Mouse (Mus musculus) heart, embryonic 13.5 days (tissue): ENCODE results near the gene 4931428L18Rik. TPM values are rescaled to one million over a fixed set of nuclear protein-coding genes. Genes with fewer than 3 reads are reported as not detected.

Experiments
- ATAC-seq: fragments of 200-750 bp; cut with Nextera tagmentation; 2 replicates; pipeline ENCODE4 v1.8.0; 2017; ENCODE audit warnings: moderate TSS enrichment; ENCODE audit not compliant: insufficient number of reproducible peaks, low FRiP score, low TSS enrichment; ENCODE audit errors: extremely low read depth
- H3K27ac ChIP-seq: fragments of 300-500 bp; sonication (generic); replicated peaks from 2 replicates; pipeline ENCODE4 v1.5.1; 2015; ENCODE audit warnings: moderate library complexity, mild to moderate bottlenecking, inconsistent platforms
- H3K27me3 ChIP-seq: fragments of 300-500 bp; sonication (generic); replicated peaks from 2 replicates; pipeline ENCODE4 v1.6.1; 2015; ENCODE audit warnings: mild to moderate bottlenecking, inconsistent platforms
- H3K36me3 ChIP-seq: fragments of 300-500 bp; sonication (generic); 2 replicates; pipeline ENCODE4 v1.6.1; 2015; ENCODE audit warnings: mild to moderate bottlenecking, inconsistent platforms
- H3K4me1 ChIP-seq: fragments of 300-500 bp; sonication (generic); 2 replicates; pipeline ENCODE4 v1.6.1; 2015; ENCODE audit warnings: inconsistent platforms
- H3K4me2 ChIP-seq: fragments of 300-500 bp; sonication (generic); 2 replicates; pipeline ENCODE4 v1.6.1; 2015; ENCODE audit warnings: inconsistent platforms, mild to moderate bottlenecking, moderate library complexity
- H3K4me3 ChIP-seq: fragments of 300-500 bp; sonication (generic); 2 replicates; pipeline ENCODE4 v1.5.1; 2015; ENCODE audit warnings: moderate library complexity, mild to moderate bottlenecking, inconsistent platforms
- H3K9ac ChIP-seq: fragments of 300-500 bp; sonication (generic); 2 replicates; pipeline ENCODE4 v1.6.1; 2015; ENCODE audit warnings: inconsistent platforms, mild to moderate bottlenecking, moderate library complexity
- H3K9me3 ChIP-seq: fragments of 300-500 bp; sonication (generic); 2 replicates; pipeline ENCODE4 v1.6.1; 2016; ENCODE audit warnings: inconsistent platforms
- WGBS: fragments of 180-500 bp; shearing (Covaris S2); methylation state at CpG from one replicate; pipeline ENCODE4 v1.1.7; 2015; ENCODE audit warnings: mixed read lengths; 5-methylcytosine and 5-hydroxymethylcytosine counted together
- polyA plus RNA-seq: library from polyadenylated mRNA; unstranded; fragments of >200 nt; fragmentation: Nextera tagmentation; extraction: Ambion mirVana; gene quantifications from 2 replicates; pipeline ENCODE4 v1.2.1, GENCODE M21; 2015

Gene 4931428L18Rik
- polyA plus RNA-seq: not detected in 2 replicates

DNA sequence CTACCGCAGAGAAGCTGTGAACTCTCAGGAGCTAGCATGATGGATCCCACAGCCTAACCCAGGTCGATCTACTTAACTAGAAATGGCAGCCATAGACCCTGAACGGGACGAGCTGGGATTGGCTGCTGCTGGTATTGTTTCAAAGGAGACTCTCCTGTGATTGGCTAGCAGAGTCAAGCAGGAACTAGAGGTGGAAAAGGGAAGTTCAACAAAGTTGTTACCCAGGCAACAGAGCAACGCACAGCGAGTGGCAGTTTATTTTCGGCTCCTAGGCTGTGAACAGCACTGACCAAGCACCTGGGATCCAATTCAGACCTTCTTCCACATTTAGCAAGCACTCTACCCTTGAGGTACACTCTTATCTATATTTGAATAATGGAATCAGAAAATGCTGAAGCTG is at the start of gene 4931428L18Rik, which contains the start of gene Pih1d3:
TSS of gene 4931428L18Rik (minus strand) at position 121 of the 400 bp plus-strand sequence.
TSS of gene Pih1d3 (plus strand) at position 275 of the 400 bp plus-strand sequence.
- no peaks in the 10 kb centered on the region for H3K4me1 ChIP-seq
- H3K4me2 ChIP-seq: no peak within 1 kb of the TSS
- H3K27ac ChIP-seq: no peak within 1 kb of the TSS
- H3K9ac ChIP-seq: no peak within 1 kb of the TSS
- no peak within 1 kb of the TSS for H3K4me3 ChIP-seq
- WGBS: 67% methylated on average over 7 of the region's 7 CpGs
- H3K36me3 ChIP-seq: no peaks in the 10 kb centered on the region
- H3K27me3 ChIP-seq: no peaks in the 10 kb centered on the region
- no peak for ATAC-seq
- H3K9me3 ChIP-seq: no peaks in the 10 kb centered on the region

DNA sequence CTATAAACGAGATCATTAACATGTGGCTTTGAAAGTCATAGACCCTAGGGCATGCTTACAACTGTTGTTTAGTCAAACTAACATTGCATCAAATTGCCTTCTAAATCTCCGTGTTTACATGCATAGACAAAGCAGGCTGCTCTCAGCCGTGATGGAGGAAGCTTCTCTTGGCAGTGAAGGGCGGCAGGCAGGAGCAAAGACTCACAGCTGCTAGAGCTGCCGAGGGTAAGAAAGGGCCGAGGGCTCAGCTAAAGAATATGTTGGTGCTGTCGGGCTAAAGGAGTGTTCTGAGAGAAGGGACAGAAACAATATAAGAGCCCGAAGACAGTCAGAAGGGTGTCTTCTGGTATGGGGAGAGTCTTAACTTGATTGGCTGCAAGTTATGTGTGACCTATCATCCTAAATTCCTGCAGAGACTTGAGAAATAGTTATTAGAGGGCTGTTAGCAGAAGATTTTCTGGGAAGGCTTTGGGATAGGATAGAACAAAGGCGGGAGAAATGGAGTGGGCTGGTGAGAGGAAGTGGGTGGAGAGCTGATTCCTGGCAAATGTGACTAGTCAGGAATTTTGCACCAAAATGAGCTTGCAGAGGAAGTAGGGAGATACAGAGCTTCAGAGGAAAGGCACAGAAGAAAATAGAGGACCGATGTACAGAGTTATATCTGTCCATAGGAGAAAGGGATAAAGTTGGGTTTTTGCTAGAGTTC is 37.9 kb upstream of the 4931428L18Rik start:
- WGBS: 57% methylated on average over 10 of the region's 10 CpGs
- Histone ChIP-seq H3K4me2 (no peak overlapping the region), H3K4me3 (no peak overlapping the region), H3K36me3 (no peaks in the 10 kb centered on the region), H3K27me3 (no peaks in the 10 kb centered on the region), H3K27ac (no peak overlapping the region; the same call in 1 of the 2 replicates), H3K9me3 (no peaks in the 10 kb centered on the region), H3K4me1 (peaks cover 5% of the 10 kb centered on the region; the same call in 1 of the 2 replicates), H3K9ac (no peak overlapping the region)
- no peak for ATAC-seq

DNA sequence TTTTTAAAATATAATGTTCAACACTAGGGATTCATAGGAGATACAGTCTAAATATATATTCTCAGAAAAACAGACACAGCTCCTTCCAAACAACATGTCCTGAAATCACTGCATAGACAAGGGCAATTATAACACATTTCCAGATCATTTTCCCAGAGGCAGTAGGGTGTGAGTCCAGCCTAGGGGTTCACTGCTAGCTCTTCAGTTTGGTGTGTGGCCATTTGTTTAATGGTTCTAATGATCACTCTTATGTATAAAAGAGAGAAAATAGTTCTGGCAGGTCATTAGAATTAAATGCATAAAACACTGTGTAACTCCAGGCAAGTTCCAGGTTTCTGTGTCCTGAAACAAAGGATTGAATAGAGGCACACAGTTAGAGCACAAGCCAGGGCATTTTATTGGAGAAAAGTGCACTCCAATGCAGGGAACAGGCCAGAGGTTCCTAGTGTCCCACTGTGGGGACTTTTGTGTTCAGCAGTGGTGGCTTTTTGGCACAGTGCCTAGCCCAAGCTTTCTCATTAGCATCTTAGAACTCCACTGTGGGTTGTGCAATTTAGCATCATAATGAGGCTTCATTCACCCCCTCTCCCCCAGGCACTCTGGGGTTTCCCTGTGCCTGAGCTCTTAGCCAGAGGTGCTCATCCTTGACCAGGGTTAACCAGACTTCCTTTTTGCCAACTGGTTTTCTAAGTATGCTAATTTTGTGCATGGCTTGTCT is 11.0 kb upstream of the 4931428L18Rik start:
- Histone ChIP-seq H3K4me1 (no peaks in the 10 kb centered on the region), H3K27ac (no peak overlapping the region), H3K36me3 (no peaks in the 10 kb centered on the region), H3K9ac (no peak overlapping the region), H3K27me3 (no peaks in the 10 kb centered on the region), H3K4me2 (no peak overlapping the region), H3K4me3 (no peak overlapping the region), H3K9me3 (no peaks in the 10 kb centered on the region)
- ATAC-seq: no peak

DNA sequence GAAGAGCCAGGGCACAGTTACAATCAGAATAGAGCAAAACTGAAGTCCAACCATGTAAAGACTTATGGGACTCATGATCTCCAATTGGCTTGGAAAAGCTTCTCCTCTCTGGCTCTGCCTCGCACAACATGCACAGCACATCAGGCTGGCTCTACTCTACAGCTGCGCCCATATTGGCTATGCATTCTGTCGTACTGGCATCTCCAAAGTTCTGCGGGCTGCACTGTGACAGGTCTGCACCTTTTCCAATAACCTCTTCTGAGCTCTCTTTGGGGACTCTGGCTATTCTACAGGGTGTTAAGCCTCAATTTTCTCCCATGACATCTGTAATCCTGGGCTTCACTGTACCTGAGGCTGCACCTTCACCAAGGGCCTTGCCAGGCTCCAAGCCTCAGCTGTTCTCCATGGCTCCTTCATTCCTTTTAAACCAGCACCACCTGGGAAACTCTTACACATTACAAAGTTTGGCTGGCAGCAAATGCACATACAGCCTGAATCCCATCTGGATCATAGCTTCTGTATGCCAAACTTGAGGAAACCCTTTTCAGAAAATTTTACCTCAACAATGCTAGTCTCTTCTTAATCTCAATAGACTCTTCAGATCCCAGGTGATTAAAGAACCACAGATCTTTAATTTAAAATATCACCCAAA is 1.8 kb downstream of the 4931428L18Rik start:
- no peak for ATAC-seq
- H3K4me1 ChIP-seq: no peaks in the 10 kb centered on the region
- H3K27ac ChIP-seq: no peak overlapping the region
- H3K27me3 ChIP-seq: no peaks in the 10 kb centered on the region
- H3K9ac ChIP-seq: no peak overlapping the region
- H3K36me3 ChIP-seq: no peaks in the 10 kb centered on the region
- no peak overlapping the region for H3K4me3 ChIP-seq
- 86% methylated on average over 4 of the region's 4 CpGs for WGBS
- no peak overlapping the region for H3K4me2 ChIP-seq
- no peaks in the 10 kb centered on the region for H3K9me3 ChIP-seq

DNA sequence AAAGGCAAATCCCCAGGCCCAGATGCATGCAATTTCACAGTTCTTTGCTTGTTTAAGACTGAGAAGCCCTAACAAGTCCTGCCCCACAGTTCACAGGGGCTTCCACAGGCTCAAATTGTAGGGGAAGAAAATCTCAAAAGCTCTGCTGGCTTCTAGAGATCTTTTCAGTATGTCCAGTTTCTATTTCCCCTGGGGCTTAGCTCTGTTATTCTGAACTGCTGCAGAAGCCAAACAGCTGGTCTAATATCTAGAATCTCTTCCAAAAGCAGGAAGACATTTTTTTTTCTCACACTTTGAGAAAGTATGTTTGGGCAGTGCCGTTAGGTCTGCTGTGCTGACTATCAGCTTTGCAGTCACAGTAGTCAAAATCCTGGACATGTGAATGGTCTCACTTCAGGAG is 7.7 kb downstream of the 4931428L18Rik start:
- WGBS: 58% methylated on average over 1 of the region's 1 CpGs

DNA sequence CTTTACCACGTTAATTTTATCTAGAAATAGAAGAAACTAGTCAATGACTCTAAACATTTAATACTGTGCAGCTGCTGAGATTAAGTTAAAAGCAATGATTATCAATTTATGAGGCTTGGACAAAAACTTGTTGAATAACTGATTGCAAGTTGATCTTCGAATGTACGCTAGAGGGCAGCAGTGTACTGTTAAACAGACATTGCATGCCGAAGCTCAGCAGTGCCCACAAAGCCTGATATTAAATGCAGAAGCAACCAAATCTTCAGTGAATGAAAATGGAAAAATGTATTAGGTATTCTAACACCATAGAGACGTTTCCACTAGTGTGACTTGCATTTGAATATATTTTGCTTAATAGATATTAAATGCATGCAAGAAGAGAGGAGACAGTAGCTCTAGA is 12.3 kb downstream of the 4931428L18Rik start:
- Histone ChIP-seq H3K27me3 (no peaks in the 10 kb centered on the region), H3K9ac (no peak overlapping the region), H3K9me3 (no peaks in the 10 kb centered on the region), H3K4me2 (no peak overlapping the region), H3K36me3 (no peaks in the 10 kb centered on the region), H3K4me3 (no peak overlapping the region), H3K4me1 (no peaks in the 10 kb centered on the region), H3K27ac (no peak overlapping the region)
- ATAC-seq: no peak
- 2% methylated on average over 5 of the region's 5 CpGs for WGBS

More for the DNA sequence above, 7.7 kb downstream of the 4931428L18Rik start:
- Histone ChIP-seq H3K4me3 (no peak overlapping the region), H3K9me3 (no peaks in the 10 kb centered on the region), H3K9ac (no peak overlapping the region), H3K36me3 (no peaks in the 10 kb centered on the region), H3K4me2 (no peak overlapping the region), H3K27me3 (no peaks in the 10 kb centered on the region), H3K4me1 (no peaks in the 10 kb centered on the region), H3K27ac (no peak overlapping the region)
- no peak for ATAC-seq

DNA sequence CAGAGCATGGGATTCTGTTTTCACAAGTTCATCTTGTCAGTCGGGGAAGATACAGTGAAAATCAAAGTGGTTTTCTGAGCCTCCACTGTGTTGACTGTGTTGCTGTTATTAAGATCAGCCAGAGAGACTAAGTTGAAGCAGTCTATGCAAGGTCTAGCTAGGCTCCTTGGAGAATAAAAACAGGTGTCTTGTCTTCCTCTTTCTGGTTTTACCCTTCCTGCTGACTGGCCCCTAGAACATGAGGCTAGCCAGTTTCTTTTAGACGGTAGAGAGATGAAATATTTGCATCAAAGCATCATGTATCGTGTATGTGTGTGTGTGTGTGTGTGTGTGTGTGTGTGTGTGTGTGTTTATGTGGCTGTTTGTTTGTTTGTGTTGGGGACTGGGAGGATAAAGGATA is 16.7 kb downstream of the 4931428L18Rik start:
- Histone ChIP-seq H3K4me1 (no peaks in the 10 kb centered on the region), H3K4me2 (no peak overlapping the region), H3K36me3 (no peaks in the 10 kb centered on the region), H3K27me3 (no peaks in the 10 kb centered on the region), H3K27ac (no peak overlapping the region), H3K4me3 (no peak overlapping the region), H3K9ac (no peak overlapping the region), H3K9me3 (no peaks in the 10 kb centered on the region)
- ATAC-seq: no peak
- 48% methylated on average over 3 of the region's 3 CpGs for WGBS

DNA sequence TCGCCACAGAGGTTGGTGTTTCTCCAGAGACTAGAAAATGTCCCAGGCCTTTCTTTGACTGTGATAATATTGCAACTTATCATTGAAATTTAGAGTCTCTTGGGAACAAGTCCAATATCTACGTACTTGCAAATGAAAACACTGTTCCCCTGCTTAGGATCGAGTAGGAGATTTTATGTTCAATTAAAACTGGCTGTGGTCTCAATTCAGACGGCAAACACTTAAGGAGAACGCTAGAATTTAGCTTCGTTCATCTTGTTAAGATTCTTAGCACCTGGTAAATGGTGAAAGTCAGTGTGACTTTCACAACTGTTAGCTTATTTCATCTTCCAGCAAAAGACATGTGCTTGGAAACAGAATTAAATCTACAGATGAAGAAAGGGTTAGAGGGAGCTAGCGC is 17.1 kb downstream of the 4931428L18Rik start:
- Histone ChIP-seq H3K36me3 (no peaks in the 10 kb centered on the region), H3K9ac (no peak overlapping the region), H3K27ac (no peak overlapping the region), H3K27me3 (no peaks in the 10 kb centered on the region), H3K4me3 (no peak overlapping the region), H3K9me3 (no peaks in the 10 kb centered on the region), H3K4me1 (no peaks in the 10 kb centered on the region), H3K4me2 (no peak overlapping the region)
- ATAC-seq: no peak
- WGBS: 66% methylated on average over 7 of the region's 7 CpGs

DNA sequence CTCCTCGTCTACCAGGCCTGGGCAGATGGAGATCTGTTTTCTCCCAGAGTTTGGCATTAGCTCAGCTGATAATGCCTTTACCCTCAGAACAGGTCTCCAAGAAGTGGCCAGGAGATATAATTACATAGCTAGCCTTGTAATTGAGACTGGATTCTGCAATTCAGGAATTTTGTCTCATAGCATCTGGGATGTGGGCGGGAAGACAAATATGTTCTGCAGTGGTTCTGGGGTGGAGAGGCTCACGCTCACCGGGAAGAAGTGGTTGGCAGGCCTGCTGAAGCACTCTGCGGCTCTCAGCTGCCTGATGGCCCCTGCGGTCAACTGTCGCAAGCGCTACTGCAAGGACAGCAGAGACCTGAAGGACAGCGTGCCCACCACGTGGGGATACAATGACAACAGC is 18.7 kb downstream of the 4931428L18Rik start:
- WGBS: 79% methylated on average over 10 of the region's 10 CpGs
- H3K27me3 ChIP-seq: no peaks in the 10 kb centered on the region
- H3K4me1 ChIP-seq: no peaks in the 10 kb centered on the region
- no peak overlapping the region for H3K9ac ChIP-seq
- no peak for ATAC-seq
- no peaks in the 10 kb centered on the region for H3K9me3 ChIP-seq
- no peak overlapping the region for H3K4me2 ChIP-seq
- H3K27ac ChIP-seq: no peak overlapping the region
- no peak overlapping the region for H3K4me3 ChIP-seq
- H3K36me3 ChIP-seq: no peaks in the 10 kb centered on the region

DNA sequence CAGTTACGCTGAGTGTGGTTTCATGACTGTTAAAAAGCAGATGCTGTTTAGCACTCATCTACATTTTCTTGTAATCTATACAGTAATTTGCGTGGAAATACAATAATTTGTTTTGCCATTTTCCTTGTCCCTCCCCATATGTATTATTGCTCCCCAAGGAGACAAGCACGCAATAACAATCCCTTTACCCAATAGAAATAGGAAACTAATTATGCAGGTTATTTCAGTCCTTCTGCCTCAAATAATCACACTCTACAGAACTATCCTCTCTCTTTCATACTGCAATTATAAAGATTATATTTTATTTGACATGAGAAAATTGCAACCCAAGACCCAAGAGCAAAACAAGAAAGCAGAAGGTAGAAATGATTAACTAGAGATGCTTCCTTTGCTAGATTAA is 25.5 kb downstream of the 4931428L18Rik start:
- H3K4me2 ChIP-seq: no peak overlapping the region
- no peak overlapping the region for H3K9ac ChIP-seq
- H3K9me3 ChIP-seq: no peaks in the 10 kb centered on the region
- no peak overlapping the region for H3K27ac ChIP-seq
- H3K36me3 ChIP-seq: no peaks in the 10 kb centered on the region
- H3K4me3 ChIP-seq: no peak overlapping the region
- H3K4me1 ChIP-seq: no peaks in the 10 kb centered on the region
- no peaks in the 10 kb centered on the region for H3K27me3 ChIP-seq
- WGBS: 89% methylated on average over 3 of the region's 3 CpGs
- ATAC-seq: no peak

DNA sequence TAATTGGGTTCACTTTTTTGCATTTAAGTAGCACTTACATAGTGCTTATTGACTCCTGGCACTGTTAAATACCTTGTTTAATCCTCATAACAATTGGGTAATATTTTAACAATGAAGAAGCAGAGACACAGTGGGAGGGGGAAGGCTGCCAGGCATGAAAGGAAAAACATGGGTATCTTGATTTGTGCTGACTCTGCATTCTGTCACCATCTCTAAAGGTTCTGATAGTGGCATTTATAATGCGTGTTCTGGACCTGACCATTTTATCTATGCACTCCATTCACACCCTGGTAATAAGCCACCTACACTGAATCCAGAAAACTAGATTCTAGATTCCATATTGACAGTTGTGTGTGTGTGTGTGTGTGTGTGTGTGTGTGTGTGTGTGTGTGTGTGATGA is 26.9 kb downstream of the 4931428L18Rik start:
- H3K27me3 ChIP-seq: no peaks in the 10 kb centered on the region
- H3K4me3 ChIP-seq: no peak overlapping the region
- H3K27ac ChIP-seq: no peak overlapping the region
- H3K36me3 ChIP-seq: no peaks in the 10 kb centered on the region
- H3K9ac ChIP-seq: no peak overlapping the region
- H3K4me1 ChIP-seq: no peaks in the 10 kb centered on the region
- no peak overlapping the region for H3K4me2 ChIP-seq
- no peaks in the 10 kb centered on the region for H3K9me3 ChIP-seq
- 64% methylated on average over 1 of the region's 1 CpGs for WGBS
- no peak for ATAC-seq
